In genomic region chr6:53452240-53452639, GRCm38 (mm10) we compare ENCODE assay signal across 21 mouse cellular contexts.
DNase-seq lines count a peak whose midpoint lies in the region; ATAC-seq and TF ChIP-seq lines count a peak whose summit lies in the region.
"Had no signal": no experiment of that assay in that cellular context is flagged by ENCODE, and none has a peak within 500 bp of the region (broad histone marks: within the 10 kb centered on the region; RNA-seq: fewer than 3 reads in every experiment).

No protein-coding gene starts in this region.

- TF ChIP-seq EP300 in stomach, postnatal 0 days (optimal IDR thresholded peaks at IDR 0.05), result no peak

- H3K9ac ChIP-seq in intestine, embryonic 14.5 days (ENCODE audit: low read length), result no peak overlapping the region
- H3K9ac ChIP-seq in intestine, postnatal 0 days (ENCODE audit: low read depth, low read length), result no peak overlapping the region
- no peak overlapping the region for H3K9ac ChIP-seq in embryonic facial prominence, embryonic 12.5 days
- no peak overlapping the region for H3K9ac ChIP-seq in limb, embryonic 12.5 days (replicated peaks)
- H3K9ac ChIP-seq in stomach, postnatal 0 days (ENCODE audit: low read length), result no peak overlapping the region
- H3K9ac ChIP-seq: forebrain, embryonic 13.5 days; heart, embryonic 15.5 days; hindbrain, embryonic 14.5 days; liver, embryonic 13.5 days; lung, embryonic 14.5 days had no signal

- no peak for TF ChIP-seq POLR2A in bone marrow, adult 2 months (IDR thresholded peaks at IDR 0.05; ENCODE audit: borderline replicate concordance, control insufficient read depth, low read depth, low read length)

- peak overlapping the region; percentile 5; the same call in 1 of the 2 replicates for H3K4me2 ChIP-seq in intestine, embryonic 14.5 days (ENCODE audit: low read length)
- H3K4me2 ChIP-seq in intestine, postnatal 0 days (replicated peaks; ENCODE audit: low read depth), result no peak overlapping the region
- H3K4me2 ChIP-seq in embryonic facial prominence, embryonic 12.5 days (replicated peaks), result no peak overlapping the region
- H3K4me2 ChIP-seq in limb, embryonic 12.5 days, result 0 out of 2 replicates have a peak overlapping the region, but pooled peaks have one; percentile 6
- H3K4me2 ChIP-seq in stomach, postnatal 0 days (replicated peaks; ENCODE audit: low read depth), result no peak overlapping the region
- H3K4me2 ChIP-seq: forebrain, embryonic 13.5 days; heart, embryonic 15.5 days; hindbrain, embryonic 14.5 days; liver, embryonic 13.5 days; lung, embryonic 14.5 days had no signal

- 35% methylated on average over 6 of the region's 6 CpGs for WGBS in intestine, embryonic 14.5 days
- 44% methylated on average over 6 of the region's 6 CpGs for WGBS in intestine, postnatal 0 days
- 35% methylated on average over 6 of the region's 6 CpGs for WGBS in bone marrow, adult 2 months
- 20% methylated on average over 6 of the region's 6 CpGs for WGBS in embryonic facial prominence, embryonic 12.5 days
- 10% methylated on average over 6 of the region's 6 CpGs for WGBS in limb, embryonic 12.5 days
- 45% methylated on average over 6 of the region's 6 CpGs for WGBS in stomach, postnatal 0 days

- H3K4me3 ChIP-seq in intestine, embryonic 14.5 days (ENCODE audit: low read depth, low read length), result no peak overlapping the region
- no peak overlapping the region for H3K4me3 ChIP-seq in intestine, postnatal 0 days (ENCODE audit: low read depth, low read length)
- H3K4me3 ChIP-seq in bone marrow, adult 2 months (replicated peaks; ENCODE audit: control insufficient read depth, low read depth, low read length), result no peak overlapping the region
- no peak overlapping the region for H3K4me3 ChIP-seq in embryonic facial prominence, embryonic 12.5 days
- H3K4me3 ChIP-seq in limb, embryonic 12.5 days (replicated peaks), result no peak overlapping the region
- no peak overlapping the region for H3K4me3 ChIP-seq in stomach, postnatal 0 days (ENCODE audit: low read depth, low read length)
- H3K4me3 ChIP-seq: forebrain, embryonic 13.5 days; heart, embryonic 15.5 days; liver, embryonic 13.5 days; midbrain, embryonic 10.5 days had no signal

- TF ChIP-seq CTCF in intestine, postnatal 0 days (IDR thresholded peaks at IDR 0.05; ENCODE audit: low read depth), result no peak
- TF ChIP-seq CTCF in bone marrow, adult 2 months (IDR thresholded peaks at IDR 0.05; ENCODE audit: control insufficient read depth, insufficient read depth, low read length), result no peak
- TF ChIP-seq CTCF in stomach, postnatal 0 days (IDR thresholded peaks at IDR 0.05; ENCODE audit: low read depth), result no peak

- H3K27me3 ChIP-seq in intestine, embryonic 14.5 days (replicated peaks; ENCODE audit: control insufficient read depth, insufficient read depth, low read length), result no peaks in the 10 kb centered on the region
- H3K27me3 ChIP-seq in intestine, postnatal 0 days (replicated peaks; ENCODE audit: control insufficient read depth, insufficient read depth, low read length), result no peaks in the 10 kb centered on the region
- no peaks in the 10 kb centered on the region for H3K27me3 ChIP-seq in embryonic facial prominence, embryonic 12.5 days
- no peaks in the 10 kb centered on the region for H3K27me3 ChIP-seq in limb, embryonic 12.5 days
- H3K27me3 ChIP-seq in stomach, postnatal 0 days (ENCODE audit: control insufficient read depth, insufficient read depth, low read length), result no peaks in the 10 kb centered on the region
- H3K27me3 ChIP-seq: forebrain, embryonic 13.5 days; heart, embryonic 15.5 days; liver, embryonic 13.5 days had no signal

- H3K4me1 ChIP-seq in intestine, embryonic 14.5 days (replicated peaks; ENCODE audit: control insufficient read depth, insufficient read depth, low read length), result peaks cover 18% of the 10 kb centered on the region
- H3K4me1 ChIP-seq in intestine, postnatal 0 days (replicated peaks; ENCODE audit: control insufficient read depth, insufficient read depth, low read length), result no peaks in the 10 kb centered on the region
- H3K4me1 ChIP-seq in bone marrow, adult 2 months (ENCODE audit: control insufficient read depth, insufficient read depth, low read length), result peaks cover 6% of the 10 kb centered on the region; the same call in 1 of the 2 replicates
- H3K4me1 ChIP-seq in embryonic facial prominence, embryonic 12.5 days, result peaks cover 47% of the 10 kb centered on the region
- peaks cover 70% of the 10 kb centered on the region for H3K4me1 ChIP-seq in limb, embryonic 12.5 days (replicated peaks)
- H3K4me1 ChIP-seq in stomach, postnatal 0 days (replicated peaks; ENCODE audit: control insufficient read depth, insufficient read depth), result no peaks in the 10 kb centered on the region
- H3K4me1 ChIP-seq: liver, embryonic 13.5 days had no signal

- H3K9me3 ChIP-seq in intestine, embryonic 14.5 days (ENCODE audit: control insufficient read depth, low read length), result no peaks in the 10 kb centered on the region
- no peaks in the 10 kb centered on the region for H3K9me3 ChIP-seq in intestine, postnatal 0 days (ENCODE audit: control insufficient read depth)
- no peaks in the 10 kb centered on the region for H3K9me3 ChIP-seq in embryonic facial prominence, embryonic 12.5 days
- no peaks in the 10 kb centered on the region for H3K9me3 ChIP-seq in limb, embryonic 12.5 days
- H3K9me3 ChIP-seq in stomach, postnatal 0 days (ENCODE audit: control insufficient read depth, low read length), result no peaks in the 10 kb centered on the region
- H3K9me3 ChIP-seq: forebrain, embryonic 13.5 days; heart, embryonic 15.5 days; liver, embryonic 13.5 days; midbrain, embryonic 10.5 days had no signal

- H3K27ac ChIP-seq in intestine, embryonic 14.5 days (ENCODE audit: low read depth), result peak overlapping the region; percentile 16; the same call in 1 of the 2 replicates
- H3K27ac ChIP-seq in intestine, postnatal 0 days (ENCODE audit: low read depth, low read length), result no peak overlapping the region
- peak overlapping the region; percentile 66 for H3K27ac ChIP-seq in bone marrow, adult 2 months (ENCODE audit: control insufficient read depth, insufficient read depth, low read depth, low read length, poor library complexity)
- H3K27ac ChIP-seq in embryonic facial prominence, embryonic 12.5 days, result peak overlapping the region; percentile 73
- peak overlapping the region; percentile 89 for H3K27ac ChIP-seq in limb, embryonic 12.5 days
- H3K27ac ChIP-seq in stomach, postnatal 0 days (replicated peaks), result no peak overlapping the region
- H3K27ac ChIP-seq: forebrain, embryonic 13.5 days; heart, embryonic 15.5 days; hindbrain, embryonic 14.5 days; liver, embryonic 13.5 days; midbrain, embryonic 10.5 days had no signal

- DNase-seq in intestine, embryonic 14.5 days (ENCODE audit: low spot score), result no peak
- no peak for DNase-seq in stomach, postnatal 0 days (ENCODE audit: low spot score)
- no peak for DNase-seq in T-cell, adult 2 months (ENCODE audit: low spot score)
- DNase-seq: adrenal gland, postnatal 25 days; cerebellum, adult 11 months; cerebellum, postnatal 10 days; heart, postnatal 4 days; kidney, postnatal 4 days; liver, embryonic 13.5 days; lung, embryonic 14.5 days; thymus, postnatal 14 days had no signal

- ATAC-seq in intestine, embryonic 14.5 days (replicated peaks; ENCODE audit: low FRiP score, low TSS enrichment, low read depth), result no peak
- no peak for ATAC-seq in intestine, postnatal 0 days
- no peak for ATAC-seq in embryonic facial prominence, embryonic 12.5 days (ENCODE audit: insufficient number of reproducible peaks, insufficient read depth, low FRiP score, low TSS enrichment)
- peak; percentile 48; the same call in 1 of the 2 replicates for ATAC-seq in limb, embryonic 12.5 days (ENCODE audit: insufficient number of reproducible peaks, insufficient read depth, low FRiP score, low TSS enrichment, low read depth)
- ATAC-seq in stomach, postnatal 0 days (ENCODE audit: low FRiP score, low TSS enrichment), result no peak
- ATAC-seq: CD4-positive, CD25-positive, alpha-beta regulatory T cell, adult 4 months; forebrain, embryonic 13.5 days; inflammation-experienced regulatory T-cells, adult 6 months had no signal

- no peaks in the 10 kb centered on the region for H3K36me3 ChIP-seq in intestine, embryonic 14.5 days (ENCODE audit: control insufficient read depth, insufficient read depth, low read length)
- H3K36me3 ChIP-seq in intestine, postnatal 0 days (ENCODE audit: control insufficient read depth, insufficient read depth), result no peaks in the 10 kb centered on the region
- H3K36me3 ChIP-seq in embryonic facial prominence, embryonic 12.5 days, result no peaks in the 10 kb centered on the region
- peaks cover 5% of the 10 kb centered on the region for H3K36me3 ChIP-seq in limb, embryonic 12.5 days
- no peaks in the 10 kb centered on the region for H3K36me3 ChIP-seq in stomach, postnatal 0 days (ENCODE audit: control insufficient read depth, insufficient read depth, low read length)
- H3K36me3 ChIP-seq: heart, embryonic 15.5 days; liver, embryonic 13.5 days; midbrain, embryonic 10.5 days had no signal

Comparison
In these comparisons a context has a peak if more than half of its experiments do, and no peak if none do; other contexts are left out.
1. H3K27ac ChIP-seq: peak in intestine, embryonic 14.5 days (single experiment), bone marrow, adult 2 months (single experiment), embryonic facial prominence, embryonic 12.5 days (single experiment) and limb, embryonic 12.5 days (single experiment); none in intestine, postnatal 0 days (single experiment) and stomach, postnatal 0 days (single experiment).
2. H3K4me2 ChIP-seq: peak in intestine, embryonic 14.5 days (single experiment) and limb, embryonic 12.5 days (single experiment); none in intestine, postnatal 0 days (single experiment), embryonic facial prominence, embryonic 12.5 days (single experiment) and stomach, postnatal 0 days (single experiment).